Mouse (Mus musculus): ENCODE results near the gene Zbtb7b. TPM values are rescaled to one million over a fixed set of nuclear protein-coding genes. Genes with fewer than 3 reads are reported as not detected.
A peak's percentile ranks its signal among the peaks of the same experiment; 100 is the strongest.

Zbtb7b gene
- polyA plus RNA-seq, 1 experiment from 2014 or later, result 0.88 TPM

DNA sequence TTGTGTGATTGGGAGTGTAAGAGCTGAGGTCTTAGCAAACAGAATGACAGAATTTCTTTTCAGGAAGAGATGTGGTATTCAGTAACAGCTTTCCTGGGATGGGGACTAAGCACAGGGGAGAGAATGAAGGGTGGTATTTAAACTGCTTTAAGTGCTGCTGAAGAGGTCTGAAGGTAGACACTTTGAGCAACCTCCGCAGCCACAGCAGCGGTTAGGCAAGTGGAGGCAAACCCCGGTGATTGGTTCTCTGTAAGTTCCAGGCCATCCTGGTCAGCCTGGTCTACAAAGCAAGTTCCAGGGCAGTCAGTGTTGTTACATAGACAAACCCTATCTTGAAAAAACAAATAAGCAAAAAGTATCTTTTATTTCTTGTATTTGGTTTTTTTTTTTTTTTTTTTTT, 25.4 kb upstream of the Zbtb7b start:
- Histone ChIP-seq H3K36me3 (ENCODE audit: control insufficient read depth, insufficient read depth, low read length) (peaks cover 3% of the 10 kb centered on the region), H3K4me1 (ENCODE audit: control insufficient read depth, insufficient read depth, low read depth, low read length) (peaks cover 27% of the 10 kb centered on the region), H3K27ac (ENCODE audit: low read depth, low read length) (no peak overlapping the region; the same call in 1 of the 2 replicates), H3K27me3 (replicated peaks; ENCODE audit: control insufficient read depth, insufficient read depth, low read length) (no peaks in the 10 kb centered on the region), H3K4me2 (ENCODE audit: low read length) (peak overlapping the region; percentile 99), H3K9me3 (ENCODE audit: control insufficient read depth, low read length) (no peaks in the 10 kb centered on the region), H3K4me3 (ENCODE audit: low read length) (peak overlapping the region; percentile 63), H3K9ac (ENCODE audit: low read depth, low read length) (peak overlapping the region; percentile 55)
- WGBS, result 32% methylated on average over 3 of the region's 3 CpGs
- no peak for ATAC-seq

DNA sequence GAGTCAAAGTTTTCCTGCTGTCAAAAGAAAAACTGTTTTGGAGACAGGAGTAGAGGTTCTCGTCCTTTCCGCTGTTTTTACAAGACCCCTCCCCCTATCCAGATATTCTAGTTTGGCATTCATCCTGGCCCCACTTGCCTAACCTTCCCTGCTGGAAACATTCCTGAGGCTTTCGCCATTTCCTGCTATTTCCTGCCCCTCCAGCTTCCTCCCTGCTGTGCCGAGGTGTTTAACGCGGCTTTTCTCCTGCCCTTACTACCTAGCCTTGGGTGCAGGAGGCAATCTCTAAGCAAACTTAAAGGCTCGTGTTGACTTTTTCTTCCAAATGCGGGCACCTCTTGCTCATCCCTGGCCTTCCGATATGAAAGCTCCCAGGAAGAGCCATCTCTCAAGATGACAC, 25.0 kb upstream of the Zbtb7b start:
- peaks cover 27% of the 10 kb centered on the region for H3K4me1 ChIP-seq (ENCODE audit: control insufficient read depth, insufficient read depth, low read depth, low read length)
- peak overlapping the region; percentile 91 for H3K27ac ChIP-seq (ENCODE audit: low read depth, low read length)
- no peaks in the 10 kb centered on the region for H3K9me3 ChIP-seq (ENCODE audit: control insufficient read depth, low read length)
- peak overlapping the region; percentile 77 for H3K9ac ChIP-seq (ENCODE audit: low read depth, low read length)
- H3K27me3 ChIP-seq (replicated peaks; ENCODE audit: control insufficient read depth, insufficient read depth, low read length), result no peaks in the 10 kb centered on the region
- peak overlapping the region; percentile 63 for H3K4me3 ChIP-seq (ENCODE audit: low read length)
- 5% methylated on average over 9 of the region's 9 CpGs for WGBS
- peak overlapping the region; percentile 99 for H3K4me2 ChIP-seq (ENCODE audit: low read length)
- peaks cover 7% of the 10 kb centered on the region for H3K36me3 ChIP-seq (ENCODE audit: control insufficient read depth, insufficient read depth, low read length)
- ATAC-seq, result no peak

DNA sequence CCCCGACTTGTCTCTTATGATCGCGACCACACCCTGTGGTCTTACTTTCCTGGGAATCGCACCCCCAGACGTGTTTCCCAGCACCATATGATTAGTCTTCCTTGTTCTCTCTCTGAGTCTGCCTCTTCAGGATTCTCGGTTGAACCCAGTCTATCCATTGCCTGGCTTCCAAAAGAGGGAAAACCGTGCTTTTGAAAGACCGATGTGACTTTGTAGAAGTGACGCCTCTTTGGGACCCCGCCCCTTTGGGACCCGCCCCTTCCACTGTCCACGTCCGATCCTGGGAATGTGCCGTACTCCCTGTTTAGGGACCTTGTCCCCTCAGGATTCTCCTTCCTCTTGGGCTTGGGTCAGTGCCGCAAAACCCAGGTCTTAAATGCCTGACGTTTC, 24.3 kb upstream of the Zbtb7b start:
- WGBS, result under 1% methylated on average over 16 of the region's 16 CpGs
- H3K27ac ChIP-seq (ENCODE audit: low read depth, low read length), result peak overlapping the region; percentile 91
- peak overlapping the region; percentile 77 for H3K9ac ChIP-seq (ENCODE audit: low read depth, low read length)
- peak; percentile 2 for ATAC-seq
- no peaks in the 10 kb centered on the region for H3K27me3 ChIP-seq (replicated peaks; ENCODE audit: control insufficient read depth, insufficient read depth, low read length)
- H3K4me2 ChIP-seq (ENCODE audit: low read length), result peak overlapping the region; percentile 99
- H3K36me3 ChIP-seq (ENCODE audit: control insufficient read depth, insufficient read depth, low read length), result peaks cover 7% of the 10 kb centered on the region
- peak overlapping the region; percentile 63 for H3K4me3 ChIP-seq (ENCODE audit: low read length)
- H3K9me3 ChIP-seq (ENCODE audit: control insufficient read depth, low read length), result no peaks in the 10 kb centered on the region
- peaks cover 27% of the 10 kb centered on the region for H3K4me1 ChIP-seq (ENCODE audit: control insufficient read depth, insufficient read depth, low read depth, low read length)

DNA sequence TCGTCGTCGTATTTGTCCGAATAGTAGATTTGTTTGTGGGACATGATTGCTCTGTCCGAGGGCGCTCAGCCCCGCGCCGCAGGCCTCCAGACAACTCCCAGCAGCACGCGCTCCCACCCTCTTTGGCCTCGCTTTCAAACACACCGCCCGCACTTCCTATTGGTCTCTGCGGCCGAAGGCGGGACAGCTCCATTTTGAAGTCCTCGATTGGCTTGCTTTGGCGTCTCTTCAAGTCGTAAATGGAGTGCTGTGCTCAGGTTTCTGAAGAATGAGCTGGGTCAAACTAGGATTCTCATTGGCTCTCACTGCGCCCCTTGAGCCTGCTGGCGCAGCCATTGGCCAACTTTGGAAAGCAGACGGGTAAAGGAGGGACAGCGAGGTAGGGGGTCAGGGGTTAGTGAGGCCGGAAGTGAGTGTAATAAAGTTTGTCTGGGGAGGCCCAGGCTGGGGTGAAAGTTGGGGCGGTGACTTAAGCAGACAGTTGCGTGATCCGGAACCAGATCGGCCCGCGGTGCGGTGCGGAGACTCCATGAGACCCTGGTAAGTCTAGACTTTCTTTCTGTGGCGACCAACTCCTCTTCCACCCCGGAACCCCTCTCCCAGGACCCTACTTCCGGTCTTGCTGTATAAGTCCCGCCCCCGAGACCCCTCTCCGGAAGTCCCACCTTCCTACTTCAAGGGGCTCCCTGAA, 23.7 kb upstream of the Zbtb7b start, which contains the start of the genes Cks1b and Shc1:
Cks1b (minus strand) TSS at position 214 of the 691 bp plus-strand sequence.
Shc1 (plus strand) TSS at position 274 of the 691 bp plus-strand sequence.
- ATAC-seq, result peak; percentile 97
- peaks cover 7% of the 10 kb centered on the region for H3K36me3 ChIP-seq (ENCODE audit: control insufficient read depth, insufficient read depth, low read length)
- under 1% methylated on average over 39 of the region's 39 CpGs for WGBS
- H3K4me1 ChIP-seq (ENCODE audit: control insufficient read depth, insufficient read depth, low read depth, low read length), result peaks cover 27% of the 10 kb centered on the region
- H3K4me3 ChIP-seq (ENCODE audit: low read length), result peak within 1 kb of the TSS; percentile 63
- H3K9me3 ChIP-seq (ENCODE audit: control insufficient read depth, low read length), result no peaks in the 10 kb centered on the region
- H3K27me3 ChIP-seq (replicated peaks; ENCODE audit: control insufficient read depth, insufficient read depth, low read length), result no peaks in the 10 kb centered on the region
- peak within 1 kb of the TSS; percentile 91 for H3K27ac ChIP-seq (ENCODE audit: low read depth, low read length)
- peak within 1 kb of the TSS; percentile 99 for H3K4me2 ChIP-seq (ENCODE audit: low read length)
- peak within 1 kb of the TSS; percentile 77 for H3K9ac ChIP-seq (ENCODE audit: low read depth, low read length)

DNA sequence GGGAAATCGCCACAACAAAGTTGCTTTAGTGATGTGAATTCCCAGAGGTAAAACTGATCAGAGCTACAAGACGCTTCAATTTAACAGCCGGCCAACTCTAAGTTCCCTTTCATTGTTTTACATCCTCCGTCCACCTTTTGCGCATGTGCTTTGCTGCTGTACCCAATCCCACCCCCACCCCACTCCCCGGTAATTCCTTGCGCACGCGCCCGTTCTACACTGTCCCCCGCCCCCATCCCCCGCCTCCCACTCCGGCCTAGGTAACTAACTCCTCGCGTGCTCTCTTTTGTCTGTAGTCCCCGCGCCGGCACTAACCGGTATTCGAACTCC, 23.2 kb upstream of the Zbtb7b start:
- ATAC-seq, result peak; percentile 60
- no peaks in the 10 kb centered on the region for H3K27me3 ChIP-seq (replicated peaks; ENCODE audit: control insufficient read depth, insufficient read depth, low read length)
- H3K9ac ChIP-seq (ENCODE audit: low read depth, low read length), result peak overlapping the region; percentile 58
- H3K27ac ChIP-seq (ENCODE audit: low read depth, low read length), result peak overlapping the region; percentile 91
- peak overlapping the region; percentile 63 for H3K4me3 ChIP-seq (ENCODE audit: low read length)
- H3K9me3 ChIP-seq (ENCODE audit: control insufficient read depth, low read length), result no peaks in the 10 kb centered on the region
- H3K36me3 ChIP-seq (ENCODE audit: control insufficient read depth, insufficient read depth, low read length), result peaks cover 7% of the 10 kb centered on the region
- under 1% methylated on average over 20 of the region's 20 CpGs for WGBS
- H3K4me2 ChIP-seq (ENCODE audit: low read length), result peak overlapping the region; percentile 99
- peaks cover 27% of the 10 kb centered on the region for H3K4me1 ChIP-seq (ENCODE audit: control insufficient read depth, insufficient read depth, low read depth, low read length)

DNA sequence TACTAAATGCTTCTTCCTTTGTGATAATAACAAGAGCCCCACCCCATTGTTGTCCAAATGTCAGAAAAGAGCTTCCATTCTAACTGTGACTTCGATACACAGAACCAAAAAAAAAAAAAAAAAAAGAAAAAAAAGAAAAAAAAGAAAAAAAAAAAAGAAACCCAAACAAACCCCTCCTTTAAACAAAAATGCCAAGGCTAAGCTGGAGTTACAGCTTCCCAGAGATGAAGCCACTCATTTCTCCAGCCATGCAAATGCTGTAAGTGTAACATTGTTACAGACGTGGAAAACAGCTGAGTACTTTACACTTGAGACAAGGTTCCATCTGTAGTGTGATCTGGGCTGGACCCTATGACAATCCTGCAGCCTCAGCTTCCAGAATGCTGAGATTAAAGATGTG, 22.6 kb upstream of the Zbtb7b start:
- H3K4me2 ChIP-seq (ENCODE audit: low read length), result peak overlapping the region; percentile 99
- peak overlapping the region; percentile 58 for H3K9ac ChIP-seq (ENCODE audit: low read depth, low read length)
- H3K27ac ChIP-seq (ENCODE audit: low read depth, low read length), result no peak overlapping the region
- peak overlapping the region; percentile 63 for H3K4me3 ChIP-seq (ENCODE audit: low read length)
- peaks cover 27% of the 10 kb centered on the region for H3K4me1 ChIP-seq (ENCODE audit: control insufficient read depth, insufficient read depth, low read depth, low read length)
- WGBS, result 33% methylated on average over 2 of the region's 2 CpGs
- H3K27me3 ChIP-seq (replicated peaks; ENCODE audit: control insufficient read depth, insufficient read depth, low read length), result no peaks in the 10 kb centered on the region
- no peaks in the 10 kb centered on the region for H3K9me3 ChIP-seq (ENCODE audit: control insufficient read depth, low read length)
- no peak for ATAC-seq
- peaks cover 7% of the 10 kb centered on the region for H3K36me3 ChIP-seq (ENCODE audit: control insufficient read depth, insufficient read depth, low read length)

DNA sequence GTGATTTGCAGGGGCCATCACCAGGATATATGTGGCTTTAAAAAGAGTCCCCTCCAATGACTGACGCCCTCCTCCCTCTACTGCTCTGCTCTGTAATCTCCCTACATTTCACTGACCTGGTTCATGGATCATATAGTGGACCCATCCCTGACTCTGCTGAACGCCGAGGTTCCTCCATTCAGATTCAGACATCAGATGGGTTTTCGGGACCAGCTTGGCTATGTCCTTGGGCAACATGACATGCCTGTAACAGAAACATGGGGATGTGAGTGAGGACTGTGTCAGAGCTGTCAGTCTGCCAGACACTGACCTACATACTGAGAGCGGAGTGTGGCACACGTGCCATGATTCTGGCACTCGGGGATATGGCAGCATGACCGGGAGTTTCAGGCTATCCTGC, 21.6 kb upstream of the Zbtb7b start:
- no peak overlapping the region for H3K27ac ChIP-seq (ENCODE audit: low read depth, low read length)
- H3K36me3 ChIP-seq (ENCODE audit: control insufficient read depth, insufficient read depth, low read length), result peaks cover 7% of the 10 kb centered on the region
- H3K9ac ChIP-seq (ENCODE audit: low read depth, low read length), result no peak overlapping the region
- H3K4me1 ChIP-seq (ENCODE audit: control insufficient read depth, insufficient read depth, low read depth, low read length), result peaks cover 26% of the 10 kb centered on the region
- no peaks in the 10 kb centered on the region for H3K27me3 ChIP-seq (replicated peaks; ENCODE audit: control insufficient read depth, insufficient read depth, low read length)
- no peak for ATAC-seq
- H3K4me3 ChIP-seq (ENCODE audit: low read length), result no peak overlapping the region
- no peaks in the 10 kb centered on the region for H3K9me3 ChIP-seq (ENCODE audit: control insufficient read depth, low read length)
- 94% methylated on average over 8 of the region's 8 CpGs for WGBS
- no peak overlapping the region for H3K4me2 ChIP-seq (ENCODE audit: low read length)

DNA sequence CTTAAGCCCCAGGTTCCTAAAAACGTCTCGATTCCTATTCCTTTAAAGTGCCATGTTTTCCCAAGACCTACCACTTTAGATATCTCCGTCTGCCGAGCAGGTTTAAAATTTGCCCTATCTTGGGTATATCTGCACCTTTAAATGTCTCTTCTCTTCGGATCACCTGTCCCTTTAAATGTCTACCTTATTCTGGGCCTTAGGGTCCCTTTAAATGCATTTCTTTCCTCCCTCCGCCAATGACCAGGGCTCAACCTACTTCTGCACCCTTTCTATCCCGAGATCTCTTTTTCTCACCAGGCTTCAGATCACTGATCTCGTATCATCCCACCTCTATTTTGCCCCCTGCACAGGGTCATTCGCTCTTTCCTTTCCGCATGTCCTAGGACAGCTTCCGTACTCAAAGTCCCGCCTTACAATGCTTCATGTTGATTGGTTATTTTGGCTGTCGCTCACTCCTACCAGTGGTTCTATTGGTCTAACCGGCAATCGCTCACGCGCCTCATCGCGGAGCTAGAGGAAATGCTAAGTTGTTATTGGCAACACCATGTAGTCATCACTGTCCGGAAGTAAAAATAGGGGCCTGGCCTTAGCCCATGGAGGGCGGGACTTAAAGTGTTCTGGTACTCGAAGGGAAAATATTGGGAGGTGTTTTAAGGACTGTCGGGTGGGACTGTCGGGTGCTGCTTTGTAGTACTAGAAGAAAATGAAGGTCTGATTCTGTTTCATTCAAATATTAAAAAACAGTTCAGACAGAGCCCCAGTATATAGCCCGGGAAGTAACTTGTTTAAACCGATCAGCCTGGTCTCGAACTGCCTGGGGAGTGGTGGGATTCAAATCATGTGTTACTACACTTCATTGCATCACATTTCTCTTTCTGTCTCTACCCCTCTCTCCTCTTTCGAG, 17.2 kb upstream of the Zbtb7b start, which contains the start of gene Flad1:
Flad1 (minus strand) TSS at position 381 of the 904 bp plus-strand sequence.
- Histone ChIP-seq H3K4me1 (ENCODE audit: control insufficient read depth, insufficient read depth, low read depth, low read length) (peaks cover 9% of the 10 kb centered on the region), H3K36me3 (ENCODE audit: control insufficient read depth, insufficient read depth, low read length) (peaks cover 11% of the 10 kb centered on the region), H3K27ac (ENCODE audit: low read depth, low read length) (peak within 1 kb of the TSS; percentile 78), H3K9ac (ENCODE audit: low read depth, low read length) (peak within 1 kb of the TSS; percentile 68), H3K27me3 (replicated peaks; ENCODE audit: control insufficient read depth, insufficient read depth, low read length) (no peaks in the 10 kb centered on the region), H3K4me3 (ENCODE audit: low read length) (peak within 1 kb of the TSS; percentile 59), H3K4me2 (ENCODE audit: low read length) (peak within 1 kb of the TSS; percentile 79), H3K9me3 (ENCODE audit: control insufficient read depth, low read length) (no peaks in the 10 kb centered on the region)
- 3% methylated on average over 28 of the region's 28 CpGs for WGBS
- ATAC-seq, result peak; percentile 99

DNA sequence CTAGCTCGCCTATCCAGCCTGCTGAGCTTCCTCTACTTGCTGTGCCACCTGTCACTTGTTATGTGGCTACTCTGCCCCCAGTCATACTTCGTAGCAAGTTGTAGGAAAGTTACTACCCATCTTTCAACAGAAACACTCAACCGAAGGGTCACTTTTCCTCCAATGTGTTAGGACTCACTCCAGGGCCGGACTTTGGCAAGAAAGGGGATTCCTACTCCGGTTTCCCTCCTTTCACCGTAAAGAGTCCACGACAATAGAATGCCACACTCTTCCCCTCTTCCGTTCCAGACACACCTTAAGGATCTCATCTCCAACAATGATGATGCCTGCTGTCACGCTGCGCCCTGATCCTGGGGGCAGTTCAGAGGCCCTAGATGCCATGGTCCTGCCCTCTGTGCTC, 16.3 kb upstream of the Zbtb7b start:
- ATAC-seq, result no peak
- no peaks in the 10 kb centered on the region for H3K9me3 ChIP-seq (ENCODE audit: control insufficient read depth, low read length)
- 82% methylated on average over 10 of the region's 10 CpGs for WGBS
- no peaks in the 10 kb centered on the region for H3K27me3 ChIP-seq (replicated peaks; ENCODE audit: control insufficient read depth, insufficient read depth, low read length)
- H3K4me2 ChIP-seq (ENCODE audit: low read length), result peak overlapping the region; percentile 79
- peak overlapping the region; percentile 59 for H3K4me3 ChIP-seq (ENCODE audit: low read length)
- H3K36me3 ChIP-seq (ENCODE audit: control insufficient read depth, insufficient read depth, low read length), result peaks cover 11% of the 10 kb centered on the region
- H3K9ac ChIP-seq (ENCODE audit: low read depth, low read length), result peak overlapping the region; percentile 68
- H3K27ac ChIP-seq (ENCODE audit: low read depth, low read length), result peak overlapping the region; percentile 78
- H3K4me1 ChIP-seq (ENCODE audit: control insufficient read depth, insufficient read depth, low read depth, low read length), result peaks cover 7% of the 10 kb centered on the region
